Mouse (Mus musculus) stomach, postnatal 0 days (tissue): ENCODE measurements at regions not wholly inside any gene's neighbourhood (a gene's known extent, or its start where the extent isn't known, plus 50 kb on each side); places are given as distances from the start of the nearest gene placed in this dataset.

Source experiments
- ATAC-seq: fragments of 200-750 bp; cut with Nextera tagmentation; 2 replicates; pipeline ENCODE4 v1.8.0; 2017; ENCODE audit not compliant: low FRiP score, low TSS enrichment
- DNase-seq: peaks from one replicate; pipeline ENCODE4 v3.0.0-alpha.2; 2016; ENCODE audit warnings: low spot score
- H3K27ac ChIP-seq: fragments of 300-500 bp; sonication (generic); replicated peaks from 2 replicates; pipeline ENCODE4 v1.5.1; 2014; ENCODE audit warnings: mild to moderate bottlenecking, control low read depth
- H3K27me3 ChIP-seq: fragments of 300-500 bp; sonication (generic); 2 replicates; pipeline ENCODE4 v1.6.1; 2014; ENCODE audit warnings: low read length; ENCODE audit not compliant: control insufficient read depth, insufficient read depth
- H3K36me3 ChIP-seq: fragments of 300-500 bp; sonication (generic); 2 replicates; pipeline ENCODE4 v1.6.1; 2014; ENCODE audit warnings: low read length, mixed read lengths; ENCODE audit not compliant: control insufficient read depth, insufficient read depth
- H3K4me1 ChIP-seq: fragments of 300-500 bp; sonication (generic); replicated peaks from 2 replicates; pipeline ENCODE4 v1.6.1; 2014; ENCODE audit warnings: antibody characterized with exemption; ENCODE audit not compliant: control insufficient read depth, insufficient read depth
- H3K4me2 ChIP-seq: fragments of 300-500 bp; sonication (generic); replicated peaks from 2 replicates; pipeline ENCODE4 v1.6.1; 2014; ENCODE audit warnings: low read depth, mild to moderate bottlenecking, control low read depth, moderate library complexity
- H3K4me3 ChIP-seq: fragments of 300-500 bp; sonication (generic); 2 replicates; pipeline ENCODE4 v1.5.1; 2014; ENCODE audit warnings: low read depth, low read length, control low read depth
- H3K9ac ChIP-seq: fragments of 300-500 bp; sonication (generic); 2 replicates; pipeline ENCODE4 v1.6.1; 2014; ENCODE audit warnings: mild to moderate bottlenecking, low read length, control low read depth, mixed read lengths
- H3K9me3 ChIP-seq: fragments of 300-500 bp; sonication (generic); 2 replicates; pipeline ENCODE4 v1.6.1; 2016; ENCODE audit warnings: low read length; ENCODE audit not compliant: control insufficient read depth
- CTCF ChIP-seq: IDR thresholded peaks from 2 replicates; pipeline ENCODE4 v1.5.1; 2016; ENCODE audit warnings: antibody characterized with exemption, low read depth, mild to moderate bottlenecking, moderate library complexity
- EP300 ChIP-seq: optimal IDR thresholded peaks from 2 replicates; pipeline ENCODE3; 2016; ENCODE audit warnings: antibody characterized with exemption
- WGBS: fragments of 180-500 bp; shearing (Covaris S2); extraction: QIAGEN DNeasy Blood & Tissue Kit; methylation state at CpG from one replicate; pipeline ENCODE4 v1.1.7; 2014; 5-methylcytosine and 5-hydroxymethylcytosine counted together

- no peak for TF ChIP-seq CTCF
- TF ChIP-seq EP300 = no peak
- Histone ChIP-seq H3K9me3 (no peaks in the 10 kb centered on the region), H3K4me3 (no peak overlapping the region), H3K4me1 (no peaks in the 10 kb centered on the region), H3K36me3 (no peaks in the 10 kb centered on the region), H3K4me2 (no peak overlapping the region), H3K9ac (no peak overlapping the region), H3K27me3 (no peaks in the 10 kb centered on the region), H3K27ac (no peak overlapping the region)
- ATAC-seq (no peak), DNase-seq (no peak)
- 73% methylated on average over 8 of the region's 8 CpGs for WGBS
Measured at GRCm38 (mm10) chr11:114611690-114612089, 56.6 kb upstream of the Rpl38 start.

DNA sequence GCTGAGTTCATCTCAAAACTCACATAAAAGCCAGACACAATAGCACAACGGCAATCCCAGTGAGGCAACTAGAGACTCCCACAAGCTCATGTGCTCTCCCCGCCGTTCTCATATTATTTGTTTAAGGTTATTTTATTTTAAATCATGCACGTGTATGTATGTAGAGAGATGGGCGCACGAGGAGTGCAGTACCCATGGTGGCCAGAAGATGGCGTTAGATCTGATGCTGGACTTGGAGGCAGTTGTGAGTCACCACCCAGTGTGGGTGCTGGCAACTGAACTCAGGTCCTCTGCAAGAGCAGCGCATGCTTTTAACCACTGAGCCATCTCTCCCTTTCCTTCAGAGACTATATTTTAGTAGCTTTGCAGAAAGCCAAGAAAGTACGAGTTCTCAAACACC, 60.3 kb upstream of the Rpl38 start:
- 90% methylated on average over 9 of the region's 9 CpGs for WGBS

GRCm38 (mm10) chr11:114603108-114603507, 65.2 kb upstream of the Rpl38 start:
- TF ChIP-seq CTCF (no peak), EP300 (no peak)
- no peak for DNase-seq
- Histone ChIP-seq H3K4me2 (no peak overlapping the region), H3K4me3 (no peak overlapping the region), H3K9ac (no peak overlapping the region), H3K27me3 (no peaks in the 10 kb centered on the region), H3K27ac (no peak overlapping the region), H3K36me3 (no peaks in the 10 kb centered on the region), H3K4me1 (no peaks in the 10 kb centered on the region), H3K9me3 (no peaks in the 10 kb centered on the region)
- no peak for ATAC-seq
- whole genome bisulfite sequencing = 77% methylated on average over 6 of the region's 6 CpGs

More for the DNA sequence above, 60.3 kb upstream of the Rpl38 start:
- H3K4me1 ChIP-seq = no peaks in the 10 kb centered on the region
- H3K4me3 ChIP-seq = no peak overlapping the region
- no peak for ATAC-seq
- no peak overlapping the region for H3K27ac ChIP-seq
- no peak overlapping the region for H3K9ac ChIP-seq
- DNase-seq = no peak
- H3K36me3 ChIP-seq = no peaks in the 10 kb centered on the region
- H3K4me2 ChIP-seq = no peak overlapping the region
- no peaks in the 10 kb centered on the region for H3K27me3 ChIP-seq
- no peaks in the 10 kb centered on the region for H3K9me3 ChIP-seq
- TF ChIP-seq CTCF (peak; percentile 22; the same call in 1 of the 2 replicates), EP300 (no peak)

GRCm38 (mm10) chr11:114597225-114597624, 71.1 kb upstream of the Rpl38 start:
- Histone ChIP-seq H3K4me1 (no peaks in the 10 kb centered on the region), H3K36me3 (no peaks in the 10 kb centered on the region), H3K4me2 (no peak overlapping the region), H3K9me3 (no peaks in the 10 kb centered on the region), H3K9ac (no peak overlapping the region), H3K27ac (no peak overlapping the region), H3K27me3 (no peaks in the 10 kb centered on the region), H3K4me3 (no peak overlapping the region)
- ATAC-seq (no peak), DNase-seq (no peak)
- WGBS = 32% methylated on average over 2 of the region's 2 CpGs
- no peak for TF ChIP-seq EP300
- no peak for TF ChIP-seq CTCF

- WGBS = 55% methylated on average over 9 of the region's 9 CpGs
- Histone ChIP-seq H3K9me3 (no peaks in the 10 kb centered on the region), H3K4me2 (no peak overlapping the region), H3K27ac (no peak overlapping the region), H3K4me3 (no peak overlapping the region), H3K9ac (no peak overlapping the region), H3K36me3 (no peaks in the 10 kb centered on the region), H3K27me3 (no peaks in the 10 kb centered on the region), H3K4me1 (no peaks in the 10 kb centered on the region)
- TF ChIP-seq EP300 (no peak), CTCF (no peak)
- DNase-seq (no peak), ATAC-seq (no peak)
Measured at GRCm38 (mm10) chr11:114592961-114593360, 75.4 kb upstream of the Rpl38 start.

DNA sequence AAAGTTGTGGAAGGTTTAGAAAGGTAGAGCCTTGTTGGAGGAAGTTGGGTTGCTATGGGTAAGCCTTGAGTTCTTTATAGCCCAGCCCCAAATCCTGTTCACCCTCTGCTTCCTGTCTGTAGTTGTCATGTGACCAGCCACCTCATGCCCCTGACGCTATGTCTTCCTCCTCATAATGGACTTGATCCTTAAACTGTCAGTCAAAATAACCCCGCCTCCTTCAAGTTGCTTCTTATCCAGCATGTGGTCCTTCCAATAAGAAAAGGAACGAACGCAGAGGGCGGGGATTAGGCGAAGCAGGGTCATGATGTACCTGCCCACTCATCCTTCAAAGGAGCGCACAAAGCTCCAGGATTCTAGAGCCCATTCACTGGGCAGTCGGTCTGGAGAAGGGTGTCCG, 79.8 kb upstream of the Rpl38 start:
- no peak overlapping the region for H3K4me3 ChIP-seq
- ATAC-seq (no peak), DNase-seq (no peak)
- H3K9me3 ChIP-seq = no peaks in the 10 kb centered on the region
- no peak overlapping the region for H3K4me2 ChIP-seq
- WGBS = 69% methylated on average over 9 of the region's 9 CpGs
- TF ChIP-seq CTCF (no peak), EP300 (no peak)
- no peak overlapping the region for H3K9ac ChIP-seq
- H3K27me3 ChIP-seq = no peaks in the 10 kb centered on the region
- no peaks in the 10 kb centered on the region for H3K36me3 ChIP-seq
- no peak overlapping the region for H3K27ac ChIP-seq
- H3K4me1 ChIP-seq = no peaks in the 10 kb centered on the region
